Mouse (Mus musculus) intestine, embryonic 16.5 days (tissue): Measurements from ENCODE around the gene Ctrc. TPM values are rescaled to one million over a fixed set of nuclear protein-coding genes. Genes with fewer than 3 reads are reported as not detected.
"Not testable (repeated sequence)": the region's sequence is repeated elsewhere in the genome, so short reads cannot be mapped to it uniquely, and the experiment has no call there.

Source experiments
- ATAC-seq: fragments of 200-750 bp; cut with Nextera tagmentation; 2 replicates; pipeline ENCODE4 v1.8.0; 2017; ENCODE audit warnings: moderate TSS enrichment, moderate library complexity
- H3K27ac ChIP-seq: fragments of 300-500 bp; sonication (generic); 2 replicates; pipeline ENCODE4 v1.5.1; 2014; ENCODE audit warnings: mild to moderate bottlenecking, low read length
- H3K27me3 ChIP-seq: fragments of 300-500 bp; sonication (generic); replicated peaks from 2 replicates; pipeline ENCODE4 v1.6.1; 2014; ENCODE audit warnings: low read length, control low read depth, mixed read lengths; ENCODE audit not compliant: control insufficient read depth, insufficient read depth
- H3K36me3 ChIP-seq: fragments of 300-500 bp; sonication (generic); 2 replicates; pipeline ENCODE4 v1.6.1; 2014; ENCODE audit warnings: low read length, control low read depth; ENCODE audit not compliant: control insufficient read depth, insufficient read depth
- H3K4me1 ChIP-seq: fragments of 300-500 bp; sonication (generic); 2 replicates; pipeline ENCODE4 v1.6.1; 2014; ENCODE audit warnings: low read length, control low read depth, mixed read lengths; ENCODE audit not compliant: control insufficient read depth, insufficient read depth
- H3K4me2 ChIP-seq: fragments of 300-500 bp; sonication (generic); 2 replicates; pipeline ENCODE4 v1.6.1; 2014; ENCODE audit warnings: low read depth, low read length, control low read depth
- H3K4me3 ChIP-seq: fragments of 300-500 bp; sonication (generic); 2 replicates; pipeline ENCODE4 v1.5.1; 2014; ENCODE audit warnings: mild to moderate bottlenecking, low read length
- H3K9ac ChIP-seq: fragments of 300-500 bp; sonication (generic); 2 replicates; pipeline ENCODE4 v1.6.1; 2014; ENCODE audit warnings: low read depth, low read length
- H3K9me3 ChIP-seq: fragments of 300-500 bp; sonication (generic); 2 replicates; pipeline ENCODE4 v1.6.1; 2016; ENCODE audit warnings: low read length, control low read depth; ENCODE audit not compliant: control insufficient read depth
- WGBS: fragments of 180-500 bp; shearing (Covaris S2); extraction: QIAGEN DNeasy Blood & Tissue Kit; methylation state at CpG from one replicate; pipeline ENCODE4 v1.1.7; 2014; 5-methylcytosine and 5-hydroxymethylcytosine counted together
- polyA plus RNA-seq: library from polyadenylated mRNA; unstranded; fragments of >200 nt; fragmentation: Nextera tagmentation; extraction: Ambion mirVana; gene quantifications from 2 replicates; pipeline ENCODE4 v1.2.1, GENCODE M21; 2015

Gene Ctrc
- polyA plus RNA-seq, 1 experiment from 2014 or later, result 0.29 TPM

GRCm38 (mm10) chr4:141787462-141787861 is 58.7 kb downstream of the Ctrc start:
- no peak for ATAC-seq
- H3K9ac ChIP-seq, result no peak overlapping the region
- 0 out of 2 replicates have a peak, but pooled peaks cover 3% of the 10 kb centered on the region for H3K36me3 ChIP-seq
- WGBS, result 91% methylated on average over 7 of the region's 7 CpGs
- no peak overlapping the region for H3K4me3 ChIP-seq
- H3K4me2 ChIP-seq, result no peak overlapping the region
- no peaks in the 10 kb centered on the region for H3K27me3 ChIP-seq
- H3K9me3 ChIP-seq, result no peaks in the 10 kb centered on the region
- H3K27ac ChIP-seq, result no peak overlapping the region
- peaks cover 12% of the 10 kb centered on the region; the same call in 1 of the 2 replicates for H3K4me1 ChIP-seq

DNA sequence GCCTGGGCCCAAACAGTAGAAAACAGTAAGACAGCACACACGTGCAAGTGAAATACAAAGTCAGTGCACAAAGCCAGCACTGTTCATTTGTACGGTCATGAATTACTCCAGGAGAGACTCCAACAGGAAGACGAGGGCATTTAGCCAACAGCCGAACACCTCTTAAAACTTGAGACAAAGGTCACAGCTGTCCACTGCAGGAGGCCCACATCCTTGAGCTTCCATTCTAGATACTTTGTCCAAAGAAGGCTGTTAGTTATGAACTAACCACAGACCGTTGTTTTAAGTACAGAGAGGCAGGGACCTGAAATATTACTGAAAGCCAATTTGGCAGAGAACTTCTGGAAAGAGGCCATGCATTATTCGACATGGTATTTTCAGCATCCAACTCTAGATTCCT is 59.1 kb downstream of the Ctrc start:
- no peaks in the 10 kb centered on the region for H3K27me3 ChIP-seq
- no peak overlapping the region for H3K4me2 ChIP-seq
- H3K27ac ChIP-seq, result no peak overlapping the region
- no peak overlapping the region for H3K4me3 ChIP-seq
- no peaks in the 10 kb centered on the region for H3K9me3 ChIP-seq
- 64% methylated on average over 6 of the region's 6 CpGs for WGBS
- H3K9ac ChIP-seq, result no peak overlapping the region
- 0 out of 2 replicates have a peak, but pooled peaks cover 3% of the 10 kb centered on the region for H3K36me3 ChIP-seq
- no peak for ATAC-seq
- peaks cover 12% of the 10 kb centered on the region; the same call in 1 of the 2 replicates for H3K4me1 ChIP-seq

DNA sequence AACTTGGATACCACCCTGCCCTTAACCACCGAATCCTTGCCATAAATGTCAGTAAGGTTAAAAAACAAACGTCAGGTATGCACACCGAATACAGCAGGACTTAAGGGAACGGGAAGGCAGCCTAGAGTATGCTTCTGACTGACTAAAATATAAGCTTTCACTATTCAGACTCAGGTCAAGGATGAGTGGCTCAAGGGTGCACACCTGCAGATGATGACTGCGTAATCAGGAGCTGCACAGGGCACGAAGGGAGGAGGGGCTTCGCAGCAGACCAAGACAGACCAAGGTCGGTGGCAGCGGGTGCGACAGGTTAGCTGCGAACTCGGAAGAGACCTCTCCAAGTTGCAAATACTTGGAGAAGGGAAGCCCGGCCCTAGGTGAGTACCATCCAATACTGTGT is 60.0 kb downstream of the Ctrc start:
- 0 out of 2 replicates have a peak, but pooled peaks cover 11% of the 10 kb centered on the region for H3K36me3 ChIP-seq
- no peaks in the 10 kb centered on the region for H3K9me3 ChIP-seq
- H3K4me2 ChIP-seq, result no peak overlapping the region
- WGBS, result 89% methylated on average over 13 of the region's 13 CpGs
- H3K4me1 ChIP-seq, result peaks cover 9% of the 10 kb centered on the region; the same call in 1 of the 2 replicates
- no peaks in the 10 kb centered on the region for H3K27me3 ChIP-seq
- no peak overlapping the region for H3K4me3 ChIP-seq
- ATAC-seq, result no peak
- no peak overlapping the region for H3K27ac ChIP-seq
- no peak overlapping the region for H3K9ac ChIP-seq

DNA sequence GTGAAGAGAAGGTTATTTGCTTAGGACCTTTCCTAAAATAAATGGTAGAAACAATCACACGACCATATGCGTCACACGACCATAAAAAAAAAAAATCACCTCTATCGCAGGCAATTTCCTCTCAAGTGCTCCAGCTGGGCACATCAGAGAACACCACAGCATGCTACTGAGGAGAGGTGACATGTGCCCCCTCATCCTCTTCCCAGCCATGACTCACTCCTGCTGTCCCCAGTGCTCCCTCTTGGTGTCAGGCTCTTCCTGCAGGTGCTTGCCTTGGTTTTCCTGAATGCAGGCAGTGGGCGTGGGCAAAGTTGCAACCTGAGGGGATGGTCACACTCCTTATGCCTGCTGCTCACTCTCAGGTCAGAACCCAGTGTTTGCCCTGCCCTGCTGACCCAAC is 61.3 kb downstream of the Ctrc start:
- Histone ChIP-seq H3K36me3 (0 out of 2 replicates have a peak, but pooled peaks cover 15% of the 10 kb centered on the region), H3K9me3 (no peaks in the 10 kb centered on the region), H3K4me1 (peaks cover 4% of the 10 kb centered on the region; the same call in 1 of the 2 replicates), H3K27ac (no peak overlapping the region), H3K27me3 (no peaks in the 10 kb centered on the region), H3K4me2 (no peak overlapping the region), H3K4me3 (no peak overlapping the region), H3K9ac (no peak overlapping the region)
- 76% methylated on average over 5 of the region's 5 CpGs for WGBS
- no peak for ATAC-seq

DNA sequence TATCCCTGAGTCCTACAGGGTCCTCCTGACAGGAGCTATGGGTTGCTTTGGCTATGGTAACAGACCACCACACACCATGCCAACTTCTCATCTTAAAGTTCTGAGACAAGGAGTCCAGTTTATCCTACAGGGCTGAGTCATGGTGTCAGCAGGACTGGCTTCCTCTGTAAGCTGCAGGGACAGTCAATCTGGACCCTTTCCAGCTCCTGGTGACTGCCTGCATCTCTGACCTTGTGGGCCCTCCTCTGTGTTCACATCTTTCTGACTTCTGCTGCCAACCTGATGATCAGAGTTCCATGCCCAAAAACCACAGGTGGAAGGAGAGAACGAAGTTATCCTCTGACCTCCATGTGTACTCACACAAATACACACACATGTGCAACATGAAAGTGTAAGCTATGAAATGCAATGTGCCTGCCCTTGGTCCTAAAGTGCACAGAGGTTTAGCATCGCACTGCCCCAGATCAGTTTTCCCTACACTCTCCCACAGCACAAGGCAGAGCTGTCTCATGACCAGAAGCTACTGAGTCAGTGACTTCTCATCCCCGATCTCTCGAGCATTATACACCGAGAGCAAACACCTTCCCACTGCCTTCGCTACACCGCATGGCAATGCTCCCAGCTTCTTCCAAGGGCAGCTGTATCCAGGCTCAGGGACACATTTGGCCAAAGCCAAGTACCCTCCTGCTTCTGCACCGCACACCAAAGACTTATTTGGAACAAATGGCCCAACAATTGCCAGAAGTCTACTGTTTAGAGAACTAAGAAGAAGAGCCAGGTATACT is 64.8 kb downstream of the Ctrc start:
- H3K27me3 ChIP-seq, result no peaks in the 10 kb centered on the region
- H3K9me3 ChIP-seq, result no peaks in the 10 kb centered on the region
- 95% methylated on average over 8 of the region's 8 CpGs for WGBS
- no peaks in the 10 kb centered on the region for H3K4me1 ChIP-seq
- no peak for ATAC-seq
- H3K9ac ChIP-seq, result no peak overlapping the region
- H3K27ac ChIP-seq, result no peak overlapping the region
- no peak overlapping the region for H3K4me3 ChIP-seq
- H3K4me2 ChIP-seq, result no peak overlapping the region
- peaks cover 23% of the 10 kb centered on the region; the same call in 1 of the 2 replicates for H3K36me3 ChIP-seq

GRCm38 (mm10) chr4:141779828-141780227 is 66.3 kb downstream of the Ctrc start:
- H3K9ac ChIP-seq, result no peak overlapping the region
- WGBS, result 91% methylated on average over 8 of the region's 8 CpGs
- H3K27me3 ChIP-seq, result no peaks in the 10 kb centered on the region
- no peak overlapping the region for H3K4me3 ChIP-seq
- peaks cover 23% of the 10 kb centered on the region; the same call in 1 of the 2 replicates for H3K36me3 ChIP-seq
- H3K27ac ChIP-seq, result no peak overlapping the region
- no peaks in the 10 kb centered on the region for H3K4me1 ChIP-seq
- H3K4me2 ChIP-seq, result no peak overlapping the region
- no peak for ATAC-seq
- H3K9me3 ChIP-seq, result no peaks in the 10 kb centered on the region

DNA sequence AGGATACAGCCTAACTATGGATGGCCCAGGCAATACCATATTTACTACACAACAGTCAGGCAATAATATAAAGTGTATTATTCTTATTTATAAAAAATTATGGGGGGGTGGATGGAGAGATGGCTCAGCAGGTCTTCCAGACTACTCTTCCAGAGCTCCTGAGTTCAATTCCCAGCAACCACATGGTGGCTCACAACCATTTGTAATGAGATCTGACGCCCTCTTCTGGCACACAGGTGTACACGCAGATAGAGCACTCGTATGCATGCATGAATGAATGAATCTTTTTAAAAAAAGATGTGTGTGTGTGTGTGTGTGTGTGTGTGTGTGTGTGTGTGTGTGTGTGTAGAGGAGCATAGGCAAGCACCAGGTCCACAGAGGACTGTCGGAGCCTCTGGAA is 73.1 kb downstream of the Ctrc start:
- H3K27me3 ChIP-seq, H3K4me2 ChIP-seq, H3K4me3 ChIP-seq, H3K9me3 ChIP-seq, H3K9ac ChIP-seq, ATAC-seq, H3K27ac ChIP-seq, H3K4me1 ChIP-seq: not testable (repeated sequence)
- 84% methylated on average over 4 of the region's 4 CpGs for WGBS
- peaks cover 12% of the 10 kb centered on the region for H3K36me3 ChIP-seq

GRCm38 (mm10) chr4:141771823-141772222 is 74.3 kb downstream of the Ctrc start:
- no peak overlapping the region for H3K9ac ChIP-seq

DNA sequence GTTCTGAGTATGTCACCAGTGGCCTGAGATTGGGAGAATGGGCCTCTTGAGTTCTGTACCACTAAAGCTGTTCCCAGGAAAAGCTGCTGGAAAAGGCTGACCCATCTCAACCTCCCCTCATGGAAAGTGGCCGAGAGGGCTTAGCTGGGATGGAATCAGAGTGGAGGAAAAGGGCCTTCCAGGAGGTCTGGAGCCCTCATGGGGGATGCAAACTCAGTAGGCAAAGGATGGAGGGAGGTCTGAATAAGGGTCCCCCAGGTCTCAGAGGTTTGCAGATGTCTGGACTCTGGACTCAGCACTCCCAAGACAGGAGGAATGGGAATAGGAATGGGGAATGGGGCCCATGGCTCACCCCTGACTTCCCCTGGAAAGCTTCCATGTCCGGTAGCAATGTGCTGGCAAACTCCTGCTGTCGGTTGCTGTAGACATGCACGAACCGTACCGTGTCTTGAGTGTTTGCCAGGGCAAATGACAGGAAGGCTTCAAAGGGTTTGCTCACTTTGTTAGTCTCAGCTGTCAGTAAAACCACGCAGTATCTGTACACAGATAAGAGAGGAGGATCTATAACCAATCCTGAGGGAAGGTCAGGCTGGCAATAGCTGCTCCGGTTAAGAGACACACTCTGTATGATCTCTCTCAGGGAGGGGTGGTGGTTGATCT is 76.5 kb downstream of the Ctrc start:
- Histone ChIP-seq H3K36me3 (peaks cover 15% of the 10 kb centered on the region), H3K27ac (no peak overlapping the region), H3K4me1 (peaks cover 17% of the 10 kb centered on the region), H3K9me3 (no peaks in the 10 kb centered on the region), H3K9ac (no peak overlapping the region), H3K4me3 (no peak overlapping the region), H3K27me3 (no peaks in the 10 kb centered on the region), H3K4me2 (no peak overlapping the region)
- 78% methylated on average over 8 of the region's 8 CpGs for WGBS
- no peak for ATAC-seq

More at GRCm38 (mm10) chr4:141771823-141772222, 74.3 kb downstream of the Ctrc start:
- peaks cover 12% of the 10 kb centered on the region for H3K4me1 ChIP-seq
- no peak for ATAC-seq
- H3K9me3 ChIP-seq, result no peaks in the 10 kb centered on the region
- no peak overlapping the region for H3K4me2 ChIP-seq
- 90% methylated on average over 8 of the region's 8 CpGs for WGBS
- H3K27ac ChIP-seq, result no peak overlapping the region
- H3K36me3 ChIP-seq, result peaks cover 16% of the 10 kb centered on the region
- no peak overlapping the region for H3K4me3 ChIP-seq
- no peaks in the 10 kb centered on the region for H3K27me3 ChIP-seq
